Mouse (Mus musculus): ENCODE measurements around the gene Col8a2. TPM values are rescaled to one million over a fixed set of nuclear protein-coding genes. Genes with fewer than 3 reads are reported as not detected.
A peak's percentile ranks its signal among the peaks of the same experiment; 100 is the strongest.

Col8a2 gene
- total and polyA plus RNA-seq, 3 experiments: 0.05 TPM; not detected in 2

GRCm38 (mm10) chr4:126295152-126295551 lies 8.6 kb downstream of the Col8a2 start:
- H3K4me1 ChIP-seq (ENCODE audit: insufficient read depth, low read depth, low read length): peaks cover 9% of the 10 kb centered on the region; the same call in 1 of the 2 replicates
- H3K9me3 ChIP-seq (replicated peaks): no peaks in the 10 kb centered on the region
- ATAC-seq (ENCODE audit: extremely low read depth, insufficient number of reproducible peaks, low FRiP score, poor library complexity, severe bottlenecking) (no peak), DNase-seq (ENCODE audit: low spot score) (no peak)
- H3K4me3 ChIP-seq (ENCODE audit: low read depth, low read length): no peak overlapping the region
- peaks cover 37% of the 10 kb centered on the region for H3K27me3 ChIP-seq (ENCODE audit: insufficient read depth, low read length)
- TF ChIP-seq GATA1 (IDR thresholded peaks at IDR 0.05; ENCODE audit: borderline replicate concordance, low read length) (no peak), POLR2AphosphoS5 (IDR thresholded peaks at IDR 0.05; ENCODE audit: insufficient replicate concordance, low read depth, low read length) (no peak)
- no peaks in the 10 kb centered on the region for H3K36me3 ChIP-seq (replicated peaks)

- no peak for DNase-seq (ENCODE audit: low spot score)
- Histone ChIP-seq H3K27me3 (ENCODE audit: insufficient read depth, low read length) (peaks cover 44% of the 10 kb centered on the region), H3K4me3 (ENCODE audit: low read depth, low read length) (no peak overlapping the region), H3K36me3 (replicated peaks) (no peaks in the 10 kb centered on the region), H3K4me1 (ENCODE audit: insufficient read depth, low read depth, low read length) (peaks cover 10% of the 10 kb centered on the region; the same call in 1 of the 2 replicates), H3K9me3 (replicated peaks) (no peaks in the 10 kb centered on the region)
- no peak for ATAC-seq (ENCODE audit: extremely low read depth, insufficient number of reproducible peaks, low FRiP score, poor library complexity, severe bottlenecking)
- TF ChIP-seq GATA2 (IDR thresholded peaks at IDR 0.05; ENCODE audit: borderline replicate concordance, low read depth, low read length) (no peak), GATA1 (IDR thresholded peaks at IDR 0.05; ENCODE audit: borderline replicate concordance, low read length) (no peak), POLR2AphosphoS5 (IDR thresholded peaks at IDR 0.05; ENCODE audit: insufficient replicate concordance, low read depth, low read length) (no peak), TAL1 (conservative IDR thresholded peaks at IDR 0.05; ENCODE audit: low read depth, low read length) (no peak), CTCF (IDR thresholded peaks at IDR 0.05; ENCODE audit: low read depth, low read length) (no peak)
These were observed 9.3 kb downstream of the Col8a2 start for GRCm38 (mm10) chr4:126295937-126296336.

GRCm38 (mm10) chr4:126296617-126297101 lies 10.1 kb downstream of the Col8a2 start:
- H3K4me1 ChIP-seq (ENCODE audit: insufficient read depth, low read depth, low read length): peaks cover 12% of the 10 kb centered on the region; the same call in 1 of the 2 replicates
- TF ChIP-seq GATA2 (IDR thresholded peaks at IDR 0.05; ENCODE audit: borderline replicate concordance, low read depth, low read length) (no peak), GATA1 (IDR thresholded peaks at IDR 0.05; ENCODE audit: borderline replicate concordance, low read length) (no peak), POLR2AphosphoS5 (IDR thresholded peaks at IDR 0.05; ENCODE audit: insufficient replicate concordance, low read depth, low read length) (no peak), TAL1 (conservative IDR thresholded peaks at IDR 0.05; ENCODE audit: low read depth, low read length) (no peak), CTCF (IDR thresholded peaks at IDR 0.05; ENCODE audit: low read depth, low read length) (no peak)
- ATAC-seq (ENCODE audit: extremely low read depth, insufficient number of reproducible peaks, low FRiP score, poor library complexity, severe bottlenecking) (no peak), DNase-seq (ENCODE audit: low spot score) (no peak)
- peaks cover 52% of the 10 kb centered on the region for H3K27me3 ChIP-seq (ENCODE audit: insufficient read depth, low read length)
- H3K9me3 ChIP-seq (replicated peaks): no peaks in the 10 kb centered on the region
- H3K36me3 ChIP-seq (replicated peaks): no peaks in the 10 kb centered on the region
- peak overlapping the region; percentile 11; the same call in 1 of the 2 replicates for H3K4me3 ChIP-seq (ENCODE audit: low read depth, low read length)

GRCm38 (mm10) chr4:126300916-126301583 lies 14.5 kb downstream of the Col8a2 start:
- H3K4me3 ChIP-seq (ENCODE audit: low read depth, low read length): no peak overlapping the region
- peaks cover 67% of the 10 kb centered on the region for H3K27me3 ChIP-seq (ENCODE audit: insufficient read depth, low read length)
- no peak for ATAC-seq (ENCODE audit: extremely low read depth, insufficient number of reproducible peaks, low FRiP score, poor library complexity, severe bottlenecking)
- H3K9me3 ChIP-seq (replicated peaks): peaks cover 3% of the 10 kb centered on the region
- DNase-seq (ENCODE audit: low spot score): no peak
- H3K4me1 ChIP-seq (ENCODE audit: insufficient read depth, low read depth, low read length): peaks cover 12% of the 10 kb centered on the region; the same call in 1 of the 2 replicates
- TF ChIP-seq GATA2 (IDR thresholded peaks at IDR 0.05; ENCODE audit: borderline replicate concordance, low read depth, low read length) (no peak), POLR2AphosphoS5 (IDR thresholded peaks at IDR 0.05; ENCODE audit: insufficient replicate concordance, low read depth, low read length) (no peak), GATA1 (IDR thresholded peaks at IDR 0.05; ENCODE audit: borderline replicate concordance, low read length) (no peak), TAL1 (conservative IDR thresholded peaks at IDR 0.05; ENCODE audit: low read depth, low read length) (no peak), CTCF (IDR thresholded peaks at IDR 0.05; ENCODE audit: low read depth, low read length) (no peak)
- no peaks in the 10 kb centered on the region for H3K36me3 ChIP-seq (replicated peaks)

GRCm38 (mm10) chr4:126301584-126302309 lies 15.2 kb downstream of the Col8a2 start:
- TF ChIP-seq GATA1 (IDR thresholded peaks at IDR 0.05; ENCODE audit: borderline replicate concordance, low read length): no peak
- no peaks in the 10 kb centered on the region for H3K36me3 ChIP-seq (replicated peaks)
- peaks cover 64% of the 10 kb centered on the region for H3K27me3 ChIP-seq (ENCODE audit: insufficient read depth, low read length)
- DNase-seq (ENCODE audit: low spot score): no peak
- H3K9me3 ChIP-seq (replicated peaks): peaks cover 5% of the 10 kb centered on the region
- 0 out of 2 replicates have a peak, but pooled peaks cover 7% of the 10 kb centered on the region for H3K4me1 ChIP-seq (ENCODE audit: insufficient read depth, low read depth, low read length)
- no peak for ATAC-seq (ENCODE audit: extremely low read depth, insufficient number of reproducible peaks, low FRiP score, poor library complexity, severe bottlenecking)
- no peak overlapping the region for H3K4me3 ChIP-seq (ENCODE audit: low read depth, low read length)

- no peak for ATAC-seq (ENCODE audit: extremely low read depth, insufficient number of reproducible peaks, low FRiP score, poor library complexity, severe bottlenecking)
- Histone ChIP-seq H3K36me3 (replicated peaks) (no peaks in the 10 kb centered on the region), H3K4me1 (ENCODE audit: insufficient read depth, low read depth, low read length) (0 out of 2 replicates have a peak, but pooled peaks cover 3% of the 10 kb centered on the region), H3K4me3 (ENCODE audit: low read depth, low read length) (no peak overlapping the region), H3K27me3 (ENCODE audit: insufficient read depth, low read length) (peaks cover 49% of the 10 kb centered on the region), H3K9me3 (replicated peaks) (peaks cover 5% of the 10 kb centered on the region)
- DNase-seq (ENCODE audit: low spot score): no peak
- TF ChIP-seq TAL1 (conservative IDR thresholded peaks at IDR 0.05; ENCODE audit: low read depth, low read length): no peak
- TF ChIP-seq GATA1 (IDR thresholded peaks at IDR 0.05; ENCODE audit: borderline replicate concordance, low read length): no peak
- TF ChIP-seq CTCF (IDR thresholded peaks at IDR 0.05; ENCODE audit: low read depth, low read length): no peak
- TF ChIP-seq POLR2AphosphoS5 (IDR thresholded peaks at IDR 0.05; ENCODE audit: insufficient replicate concordance, low read depth, low read length): no peak
- TF ChIP-seq GATA2 (IDR thresholded peaks at IDR 0.05; ENCODE audit: borderline replicate concordance, low read depth, low read length): no peak
These were observed 17.3 kb downstream of the Col8a2 start for GRCm38 (mm10) chr4:126303877-126304276.
